Mouse (Mus musculus) CH12.LX (cell line): ENCODE measurements around the gene Nanog. TPM values are rescaled to one million over a fixed set of nuclear protein-coding genes. Genes with fewer than 3 reads are reported as not detected.

Experiments
- DNase-seq: peaks from one replicate; pipeline ENCODE4 v3.0.0-alpha.2; 2013; ENCODE audit errors: extremely low read depth
- H3K27ac ChIP-seq: 2 replicates; pipeline ENCODE4 v1.5.1; 2012; ENCODE audit warnings: low read depth, mild to moderate bottlenecking, control low read depth, moderate library complexity; ENCODE audit not compliant: insufficient read depth
- H3K27me3 ChIP-seq: replicated peaks from 2 replicates; pipeline ENCODE3; 2012; ENCODE audit warnings: inconsistent platforms
- H3K36me3 ChIP-seq, 2 experiments: replicated peaks in 1 of 2; 2 replicates each; pipeline versions ENCODE3 to v1.6.1; 2012; ENCODE audit warnings: inconsistent platforms in 1 of 2, low read length in 1 of 2, mild to moderate bottlenecking in 1 of 2, mixed read lengths in 1 of 2, moderate library complexity in 1 of 2; ENCODE audit not compliant: control insufficient read depth in 1 of 2, insufficient read depth in 1 of 2
- H3K4me1 ChIP-seq, 2 experiments: 2 replicates each; pipeline ENCODE4 v1.6.1; 2012; ENCODE audit warnings: inconsistent platforms in 1 of 2, moderate library complexity in 1 of 2; ENCODE audit not compliant: insufficient read depth in 2 of 2, control insufficient read depth in 1 of 2
- H3K4me2 ChIP-seq: 2 replicates; pipeline ENCODE4 v1.6.1; 2012; ENCODE audit warnings: low read depth, mild to moderate bottlenecking, control low read depth; ENCODE audit not compliant: poor library complexity, insufficient read depth, severe bottlenecking
- H3K4me3 ChIP-seq, 3 experiments: fragments of 150-350 bp in 1 of 3; sonication (generic) in 1 of 3; replicated peaks in 1 of 3; 2 replicates each; pipeline versions ENCODE3 to v1.5.1; 2011 to 2012; ENCODE audit warnings: low read depth in 2 of 3, low read length in 2 of 3, mild to moderate bottlenecking in 2 of 3, moderate library complexity in 2 of 3, control low read depth in 1 of 3, improper control_type of control experiment in 1 of 3, inconsistent platforms in 1 of 3, mixed read lengths in 1 of 3; ENCODE audit not compliant: poor library complexity in 1 of 3
- H3K79me2 ChIP-seq: replicated peaks from 2 replicates; pipeline ENCODE4 v1.6.1; 2012; ENCODE audit warnings: mild to moderate bottlenecking, moderate library complexity; ENCODE audit not compliant: control insufficient read depth, poor library complexity, insufficient read depth, severe bottlenecking; ENCODE audit errors: extremely low read depth
- H3K9ac ChIP-seq: 2 replicates; pipeline ENCODE4 v1.6.1; 2012; ENCODE audit warnings: low read depth, mild to moderate bottlenecking, control low read depth, moderate library complexity; ENCODE audit not compliant: insufficient read depth
- H3K9me3 ChIP-seq: replicated peaks from 2 replicates; pipeline ENCODE3; 2012; ENCODE audit warnings: low read length, inconsistent platforms, mixed read lengths
- CHD1 ChIP-seq: IDR thresholded peaks from 2 replicates; pipeline ENCODE4 v1.6.1; 2012; ENCODE audit warnings: low read depth, low read length, improper control_type of control experiment, inconsistent platforms
- CTCF ChIP-seq, 2 experiments: IDR thresholded peaks in 1 of 2; conservative IDR thresholded peaks in 1 of 2; 2 replicates each; pipeline ENCODE4 v1.5.1; 2011 to 2012; ENCODE audit warnings: low read depth in 2 of 2, low read length in 2 of 2, improper control_type of control experiment in 1 of 2, inconsistent platforms in 1 of 2, mild to moderate bottlenecking in 1 of 2, moderate library complexity in 1 of 2
- E2F4 ChIP-seq: IDR thresholded peaks from 2 replicates; pipeline ENCODE4 v1.6.1; 2011; ENCODE audit warnings: low read depth, low read length, improper control_type of control experiment; ENCODE audit not compliant: insufficient replicate concordance
- ELF1 ChIP-seq: IDR thresholded peaks from 2 replicates; pipeline ENCODE4 v1.6.1; 2014; ENCODE audit warnings: low read depth, mild to moderate bottlenecking, inconsistent platforms, low read length, improper control_type of control experiment
- ETS1 ChIP-seq: conservative IDR thresholded peaks from 2 replicates; pipeline ENCODE4 v1.6.1; 2012; ENCODE audit warnings: low read depth, mild to moderate bottlenecking, inconsistent platforms, low read length, improper control_type of control experiment, moderate library complexity
- GABPA ChIP-seq: IDR thresholded peaks from 2 replicates; pipeline ENCODE4 v1.6.1; 2012; ENCODE audit warnings: low read depth, low read length, improper control_type of control experiment, inconsistent platforms; ENCODE audit not compliant: insufficient replicate concordance
- IRF4 ChIP-seq: IDR thresholded peaks from 2 replicates; pipeline ENCODE4 v1.6.1; 2014; ENCODE audit warnings: low read depth, mild to moderate bottlenecking, inconsistent platforms, low read length, improper control_type of control experiment
- JUN ChIP-seq: IDR thresholded peaks from 2 replicates; pipeline ENCODE4 v1.6.1; 2011; ENCODE audit warnings: low read depth, mild to moderate bottlenecking, low read length, improper control_type of control experiment, moderate library complexity; ENCODE audit not compliant: insufficient read depth
- JUND ChIP-seq: conservative IDR thresholded peaks from 2 replicates; pipeline ENCODE4 v1.6.1; 2011; ENCODE audit warnings: low read depth, low read length, improper control_type of control experiment
- KAT2A ChIP-seq: IDR thresholded peaks from 2 replicates; pipeline ENCODE4 v1.6.1; 2012; ENCODE audit warnings: low read length, improper control_type of control experiment, inconsistent platforms; ENCODE audit not compliant: insufficient replicate concordance
- MAFK ChIP-seq: IDR thresholded peaks from 2 replicates; pipeline ENCODE4 v1.6.1; 2011; ENCODE audit warnings: low read length, improper control_type of control experiment; ENCODE audit not compliant: insufficient replicate concordance
- MXI1 ChIP-seq: IDR thresholded peaks from 2 replicates; pipeline ENCODE4 v1.6.1; 2011; ENCODE audit warnings: mild to moderate bottlenecking, low read depth, low read length, improper control_type of control experiment
- NELFE ChIP-seq: IDR thresholded peaks from 2 replicates; pipeline ENCODE4 v1.6.1; 2011; ENCODE audit warnings: low read depth, low read length, improper control_type of control experiment
- NRF1 ChIP-seq: IDR thresholded peaks from 2 replicates; pipeline ENCODE4 v1.6.1; 2014; ENCODE audit warnings: low read depth, mild to moderate bottlenecking, inconsistent platforms, low read length, improper control_type of control experiment, moderate library complexity
- PAX5 ChIP-seq: IDR thresholded peaks from 2 replicates; pipeline ENCODE4 v1.6.1; 2012; ENCODE audit warnings: low read length, inconsistent platforms, mixed read lengths
- POLR2A ChIP-seq: IDR thresholded peaks from 2 replicates; pipeline ENCODE4 v1.6.1; 2011; ENCODE audit warnings: low read depth, mild to moderate bottlenecking, improper control_type of control experiment, low read length
- POLR2AphosphoS2 ChIP-seq: IDR thresholded peaks from 2 replicates; pipeline ENCODE4 v1.6.1; 2011; ENCODE audit warnings: low read depth, low read length, improper control_type of control experiment
- RAD21 ChIP-seq: IDR thresholded peaks from 2 replicates; pipeline ENCODE4 v1.6.1; 2011; ENCODE audit warnings: low read depth, mild to moderate bottlenecking, low read length, improper control_type of control experiment, moderate library complexity
- RCOR1 ChIP-seq: conservative IDR thresholded peaks from 2 replicates; pipeline ENCODE4 v1.6.1; 2012; ENCODE audit warnings: low read depth, mild to moderate bottlenecking, inconsistent platforms, low read length, improper control_type of control experiment
- SIN3A ChIP-seq: IDR thresholded peaks from 2 replicates; pipeline ENCODE4 v1.6.1; 2012; ENCODE audit warnings: low read length, improper control_type of control experiment, inconsistent platforms
- SMC3 ChIP-seq: IDR thresholded peaks from 2 replicates; pipeline ENCODE4 v1.6.1; 2011; ENCODE audit warnings: low read depth, low read length, improper control_type of control experiment
- TCF12 ChIP-seq: IDR thresholded peaks from 2 replicates; pipeline ENCODE4 v1.6.1; 2014; ENCODE audit warnings: low read depth, mild to moderate bottlenecking, inconsistent platforms, low read length, improper control_type of control experiment
- USF1 ChIP-seq: IDR thresholded peaks from 2 replicates; pipeline ENCODE4 v1.6.1; 2014; ENCODE audit warnings: low read depth, mild to moderate bottlenecking, inconsistent platforms, low read length, improper control_type of control experiment
- USF2 ChIP-seq: conservative IDR thresholded peaks from 2 replicates; pipeline ENCODE4 v1.6.1; 2011; ENCODE audit warnings: low read depth, low read length, improper control_type of control experiment
- ZC3H11A ChIP-seq: IDR thresholded peaks from 2 replicates; pipeline ENCODE4 v1.6.1; 2012; ENCODE audit warnings: low read depth, mild to moderate bottlenecking, inconsistent platforms, low read length, improper control_type of control experiment
- ZKSCAN1 ChIP-seq: IDR thresholded peaks from 2 replicates; pipeline ENCODE4 v1.6.1; 2012; ENCODE audit warnings: low read depth, inconsistent platforms, low read length, improper control_type of control experiment, borderline replicate concordance
- ZNF384 ChIP-seq: IDR thresholded peaks from 2 replicates; pipeline ENCODE4 v1.6.1; 2012; ENCODE audit warnings: low read depth, low read length, improper control_type of control experiment, inconsistent platforms
- dilution Hi-C: fragments of 300-500 bp; cut with MboI; formaldehyde crosslinking; loops from 2 replicates; pipeline ENCODE4 v1.14.3; 2020; ENCODE audit warnings: low sequenced_read_pairs; ENCODE audit not compliant: extremely low pct_unique_long_range_greater_than_20kb, extremely low pct_ligation_motif_present
- in situ Hi-C: fragments of 300-500 bp; cut with MboI; formaldehyde crosslinking; loops from 3 replicates; pipeline ENCODE4 v1.14.3; 2019; ENCODE audit warnings: low sequenced_read_pairs, low pct_ligation_motif_present, low pct_unique_long_range_greater_than_20kb, mixed read lengths
- polyA plus RNA-seq: library from polyadenylated mRNA; unstranded; fragments of >175 nt; gene quantifications from 2 replicates; pipeline ENCODE4 v1.2.1, GENCODE M21; 2012; ENCODE audit warnings: low read depth; ENCODE audit not compliant: insufficient read length
- total RNA-seq, 2 experiments: library from RNA; depleted of rRNA; stranded (reverse); fragments of 300-350 nt in 1 of 2; fragments of >200 nt in 1 of 2; gene quantifications; 2 replicates each; pipeline ENCODE4 v1.2.3; 2012 to 2014

The Nanog gene
- total and polyA plus RNA-seq, 3 experiments, result 0.27 TPM; not detected in 2

DNA sequence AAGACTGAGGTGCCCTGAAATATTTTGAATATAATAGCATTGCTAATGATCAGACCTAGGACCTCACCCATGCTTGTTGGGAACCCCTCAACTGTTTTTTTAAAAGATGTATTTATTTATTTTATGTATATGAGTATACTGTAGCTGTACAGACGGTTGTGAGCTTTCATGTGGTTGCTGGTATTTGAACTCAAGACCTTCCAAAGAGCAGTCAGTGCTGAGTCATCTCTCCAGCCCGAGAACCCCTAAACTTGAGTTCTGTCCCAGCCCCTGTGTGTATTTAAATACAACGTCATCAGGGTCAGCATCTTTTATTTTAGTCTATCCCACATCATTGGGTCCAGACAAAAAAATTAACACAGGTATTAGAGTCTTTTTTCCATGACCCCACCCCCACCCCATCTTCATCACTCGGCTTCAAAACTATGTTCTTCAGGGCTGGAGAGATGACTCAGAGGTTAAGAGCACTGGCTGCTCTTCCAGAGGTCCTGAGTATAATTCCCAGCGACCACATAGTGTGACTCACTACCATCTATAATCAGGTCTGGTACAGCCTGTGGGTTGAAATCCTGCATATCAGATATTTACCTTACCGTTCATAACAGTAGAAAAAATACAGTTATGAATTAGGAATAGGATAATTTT, 17.8 kb upstream of the Nanog start:
- no peaks in the 10 kb centered on the region for H3K9me3 ChIP-seq
- TF ChIP-seq CTCF (conservative IDR thresholded peaks at IDR 0.05 in 1 of 2, IDR thresholded peaks at IDR 0.05 in 1 of 2; ENCODE audit: low read depth in 2 of 2, low read length in 2 of 2) (no peak), RCOR1 (no peak), ZNF384 (no peak), GABPA (no peak), E2F4 (no peak), POLR2AphosphoS2 (no peak), USF1 (no peak), MXI1 (no peak), SMC3 (no peak), KAT2A (no peak), NRF1 (no peak), TCF12 (no peak), CHD1 (no peak), ELF1 (no peak), RAD21 (no peak), JUND (no peak)
- dilution Hi-C loops (no loop called here), in situ Hi-C loops (no loop called here)
- H3K4me1 ChIP-seq, result no peaks in the 10 kb centered on the region
- H3K79me2 ChIP-seq, result no peaks in the 10 kb centered on the region
- DNase-seq, result no peak
- H3K27ac ChIP-seq, result no peak overlapping the region
- no peak overlapping the region for H3K9ac ChIP-seq
- H3K27me3 ChIP-seq, result no peaks in the 10 kb centered on the region
- no peak overlapping the region for H3K4me3 ChIP-seq
- H3K36me3 ChIP-seq, result no peaks in the 10 kb centered on the region
- no peak overlapping the region for H3K4me2 ChIP-seq

DNA sequence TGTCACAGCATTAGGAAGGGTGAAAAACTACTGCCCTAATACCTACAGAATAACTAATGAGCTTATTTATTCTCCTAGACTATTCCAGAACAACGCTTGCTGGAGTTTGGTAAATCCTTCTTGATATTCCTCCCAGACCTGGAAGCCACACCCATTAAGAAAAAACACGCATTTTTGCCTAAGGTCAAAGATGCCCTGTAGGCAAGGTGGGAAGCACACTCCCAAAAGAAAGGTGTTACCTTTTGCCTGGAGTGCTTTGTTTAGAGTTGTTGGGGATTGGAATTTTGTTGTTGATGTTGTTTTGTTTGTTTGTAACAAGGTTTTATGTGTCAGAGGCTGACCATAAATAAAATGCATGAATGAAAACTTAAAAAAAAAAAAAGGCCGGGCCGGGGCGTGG, 17.2 kb upstream of the Nanog start:
- no peaks in the 10 kb centered on the region for H3K9me3 ChIP-seq
- no peak overlapping the region for H3K4me2 ChIP-seq
- H3K27ac ChIP-seq, result no peak overlapping the region
- no peaks in the 10 kb centered on the region for H3K36me3 ChIP-seq
- H3K79me2 ChIP-seq, result no peaks in the 10 kb centered on the region
- dilution Hi-C loops, result no loop called here
- no peak for DNase-seq
- H3K27me3 ChIP-seq, result no peaks in the 10 kb centered on the region
- in situ Hi-C loops, result no loop called here
- TF ChIP-seq IRF4 (no peak), POLR2A (no peak), CTCF (conservative IDR thresholded peaks at IDR 0.05 in 1 of 2, IDR thresholded peaks at IDR 0.05 in 1 of 2; ENCODE audit: low read depth in 2 of 2, low read length in 2 of 2) (no peak), SIN3A (no peak), USF1 (no peak), ZC3H11A (no peak), USF2 (no peak), PAX5 (no peak), SMC3 (no peak), ETS1 (no peak), ZKSCAN1 (no peak), JUND (no peak), JUN (no peak), MAFK (no peak), POLR2AphosphoS2 (no peak), ELF1 (no peak), NELFE (no peak)
- H3K9ac ChIP-seq, result no peak overlapping the region
- no peak overlapping the region for H3K4me3 ChIP-seq
- no peaks in the 10 kb centered on the region for H3K4me1 ChIP-seq
